Mouse (Mus musculus): ENCODE measurements at regions not wholly inside any gene's neighbourhood (a gene's known extent, or its start where the extent isn't known, plus 50 kb on each side); places are given as distances from the start of the nearest gene placed in this dataset.

- 99% methylated on average over 2 of the region's 2 CpGs for WGBS
- no peak overlapping the region for H3K9ac ChIP-seq
- no peak overlapping the region for H3K4me3 ChIP-seq
- no peaks in the 10 kb centered on the region for H3K4me1 ChIP-seq (replicated peaks)
- H3K27me3 ChIP-seq = no peaks in the 10 kb centered on the region
- ATAC-seq (ENCODE audit: low FRiP score) = no peak
- no peak overlapping the region for H3K27ac ChIP-seq
- H3K36me3 ChIP-seq = no peaks in the 10 kb centered on the region
- no peak overlapping the region for H3K4me2 ChIP-seq
- no peaks in the 10 kb centered on the region for H3K9me3 ChIP-seq
These were observed 155.5 kb upstream of the Foxq1 start for GRCm38 (mm10) chr13:31400401-31400800.

GRCm38 (mm10) chr13:31405312-31405711 is 150.6 kb upstream of the Foxq1 start:
- Histone ChIP-seq H3K4me2 (no peak overlapping the region), H3K4me3 (no peak overlapping the region), H3K27ac (no peak overlapping the region), H3K36me3 (no peaks in the 10 kb centered on the region), H3K9me3 (no peaks in the 10 kb centered on the region), H3K27me3 (no peaks in the 10 kb centered on the region), H3K9ac (no peak overlapping the region), H3K4me1 (replicated peaks) (peaks cover 15% of the 10 kb centered on the region)
- ATAC-seq (ENCODE audit: low FRiP score) = no peak
- WGBS = 83% methylated on average over 2 of the region's 2 CpGs

- peak; percentile 94 for ATAC-seq (ENCODE audit: low FRiP score)
- 28% methylated on average over 10 of the region's 10 CpGs for WGBS
- H3K4me2 ChIP-seq = peak overlapping the region; percentile 42
- H3K36me3 ChIP-seq = no peaks in the 10 kb centered on the region
- H3K4me3 ChIP-seq = peak overlapping the region; percentile 17
- peak overlapping the region; percentile 52; the same call in 1 of the 2 replicates for H3K27ac ChIP-seq
- peaks cover 15% of the 10 kb centered on the region for H3K4me1 ChIP-seq (replicated peaks)
- no peaks in the 10 kb centered on the region for H3K9me3 ChIP-seq
- peak overlapping the region; percentile 26; the same call in 1 of the 2 replicates for H3K9ac ChIP-seq
- no peaks in the 10 kb centered on the region for H3K27me3 ChIP-seq
These were observed 147.4 kb upstream of the Foxq1 start for GRCm38 (mm10) chr13:31408439-31409122.

DNA sequence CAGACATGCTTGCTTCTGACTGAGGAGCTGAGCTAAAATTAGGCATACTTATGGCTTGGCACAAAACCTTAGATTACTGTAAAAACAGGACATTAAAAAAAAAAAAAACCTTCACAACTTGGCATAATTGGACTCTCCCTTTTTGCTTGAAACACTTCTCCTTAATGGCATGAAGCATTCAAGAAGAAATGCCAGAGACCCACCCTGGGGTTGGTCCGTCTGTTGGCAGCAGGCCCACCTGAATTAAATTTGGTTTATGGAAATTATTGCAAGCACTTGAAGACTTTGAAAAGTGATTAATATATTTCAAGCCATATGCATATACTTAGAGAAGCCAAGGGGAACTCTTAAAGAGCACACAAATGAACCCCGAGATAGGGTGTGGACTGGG is 146.8 kb upstream of the Foxq1 start:
- no peak for ATAC-seq (ENCODE audit: low FRiP score)
- Histone ChIP-seq H3K36me3 (no peaks in the 10 kb centered on the region), H3K9ac (no peak overlapping the region)

GRCm38 (mm10) chr13:31421556-31421955 is 134.4 kb upstream of the Foxq1 start:
- no peak overlapping the region for H3K4me2 ChIP-seq
- H3K27me3 ChIP-seq = no peaks in the 10 kb centered on the region
- 93% methylated on average over 5 of the region's 5 CpGs for WGBS
- H3K27ac ChIP-seq = no peak overlapping the region
- H3K9me3 ChIP-seq = no peaks in the 10 kb centered on the region
- no peaks in the 10 kb centered on the region for H3K36me3 ChIP-seq
- H3K4me1 ChIP-seq (replicated peaks) = no peaks in the 10 kb centered on the region
- no peak overlapping the region for H3K9ac ChIP-seq
- H3K4me3 ChIP-seq = no peak overlapping the region
- no peak for ATAC-seq (ENCODE audit: low FRiP score)

More for the DNA sequence above, 146.8 kb upstream of the Foxq1 start:
- H3K4me1 ChIP-seq (replicated peaks) = peaks cover 15% of the 10 kb centered on the region
- no peak overlapping the region for H3K27ac ChIP-seq
- peak overlapping the region; percentile 17; the same call in 1 of the 2 replicates for H3K4me3 ChIP-seq
- H3K27me3 ChIP-seq = no peaks in the 10 kb centered on the region
- 73% methylated on average over 2 of the region's 2 CpGs for WGBS
- no peaks in the 10 kb centered on the region for H3K9me3 ChIP-seq
- H3K4me2 ChIP-seq = peak overlapping the region; percentile 42

GRCm38 (mm10) chr13:31423599-31423998 is 132.3 kb upstream of the Foxq1 start:
- no peak for ATAC-seq (ENCODE audit: low FRiP score)
- WGBS = 74% methylated on average over 3 of the region's 3 CpGs

DNA sequence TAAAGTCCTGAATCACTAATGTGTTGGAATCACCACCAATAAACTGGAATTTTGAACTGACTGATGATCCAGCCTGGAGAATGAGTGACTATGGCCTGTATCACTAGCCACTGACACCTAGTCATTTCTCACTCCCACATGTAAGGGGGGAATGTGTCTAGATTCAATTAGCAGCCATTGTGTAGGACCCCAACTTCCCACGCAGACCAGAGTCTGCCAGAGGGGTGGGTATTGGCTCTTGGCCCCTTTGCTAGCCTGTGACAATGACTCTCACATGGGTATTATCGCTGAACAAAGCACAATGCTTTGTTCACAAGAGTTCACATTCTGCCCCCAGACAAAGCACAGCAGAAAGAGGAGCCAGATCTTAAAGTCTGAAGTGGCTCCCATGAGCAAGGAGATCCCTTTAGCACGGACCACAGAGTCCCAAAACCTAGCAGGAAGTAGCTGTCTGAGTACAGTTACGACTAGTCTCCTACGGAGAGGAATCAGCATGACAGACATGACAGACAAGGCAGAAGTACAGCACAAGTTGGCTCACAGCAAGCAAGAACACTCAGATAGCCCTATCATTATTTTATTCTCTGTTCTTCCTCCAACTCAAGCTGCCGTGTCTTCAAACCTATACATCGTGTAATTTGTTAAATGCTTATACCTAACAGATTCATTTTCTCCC is 130.0 kb upstream of the Foxq1 start:
- ATAC-seq (ENCODE audit: low FRiP score) = no peak
- 41% methylated on average over 7 of the region's 7 CpGs for WGBS

More at GRCm38 (mm10) chr13:31423599-31423998, 132.3 kb upstream of the Foxq1 start:
- Histone ChIP-seq H3K4me3 (no peak overlapping the region), H3K27me3 (no peaks in the 10 kb centered on the region), H3K4me1 (replicated peaks) (no peaks in the 10 kb centered on the region), H3K4me2 (no peak overlapping the region), H3K9me3 (no peaks in the 10 kb centered on the region), H3K9ac (no peak overlapping the region), H3K27ac (no peak overlapping the region), H3K36me3 (no peaks in the 10 kb centered on the region)

DNA sequence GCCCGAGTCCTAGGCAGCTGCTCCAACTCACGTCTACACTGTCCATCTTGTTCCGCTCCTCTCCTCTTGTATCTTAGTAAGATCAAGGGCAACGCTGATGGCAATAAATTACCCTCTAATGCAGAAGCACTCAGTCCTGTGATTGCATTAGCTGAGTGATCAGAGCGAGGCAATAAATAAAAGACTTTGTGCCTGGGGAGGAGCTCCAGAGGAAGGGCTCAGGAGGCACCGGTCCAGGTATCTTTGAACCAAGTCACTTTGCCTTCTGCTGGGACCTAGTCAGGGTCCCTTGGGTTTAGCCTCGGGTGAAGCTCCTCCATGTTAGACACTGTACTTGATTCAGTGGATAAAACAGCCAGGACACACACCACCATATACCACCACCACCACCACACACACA is 119.5 kb upstream of the Foxq1 start:
- Histone ChIP-seq H3K36me3 (no peaks in the 10 kb centered on the region), H3K9ac (no peak overlapping the region), H3K4me1 (replicated peaks) (no peaks in the 10 kb centered on the region), H3K9me3 (no peaks in the 10 kb centered on the region), H3K27me3 (no peaks in the 10 kb centered on the region), H3K27ac (no peak overlapping the region), H3K4me3 (no peak overlapping the region), H3K4me2 (no peak overlapping the region)
- WGBS = 88% methylated on average over 7 of the region's 7 CpGs
- ATAC-seq (ENCODE audit: low FRiP score) = no peak

More for the DNA sequence above, 130.0 kb upstream of the Foxq1 start:
- no peaks in the 10 kb centered on the region for H3K4me1 ChIP-seq (replicated peaks)
- no peak overlapping the region for H3K4me3 ChIP-seq
- H3K27me3 ChIP-seq = no peaks in the 10 kb centered on the region
- no peak overlapping the region for H3K4me2 ChIP-seq
- H3K9me3 ChIP-seq = no peaks in the 10 kb centered on the region
- H3K9ac ChIP-seq = no peak overlapping the region
- no peaks in the 10 kb centered on the region for H3K36me3 ChIP-seq
- H3K27ac ChIP-seq = no peak overlapping the region

DNA sequence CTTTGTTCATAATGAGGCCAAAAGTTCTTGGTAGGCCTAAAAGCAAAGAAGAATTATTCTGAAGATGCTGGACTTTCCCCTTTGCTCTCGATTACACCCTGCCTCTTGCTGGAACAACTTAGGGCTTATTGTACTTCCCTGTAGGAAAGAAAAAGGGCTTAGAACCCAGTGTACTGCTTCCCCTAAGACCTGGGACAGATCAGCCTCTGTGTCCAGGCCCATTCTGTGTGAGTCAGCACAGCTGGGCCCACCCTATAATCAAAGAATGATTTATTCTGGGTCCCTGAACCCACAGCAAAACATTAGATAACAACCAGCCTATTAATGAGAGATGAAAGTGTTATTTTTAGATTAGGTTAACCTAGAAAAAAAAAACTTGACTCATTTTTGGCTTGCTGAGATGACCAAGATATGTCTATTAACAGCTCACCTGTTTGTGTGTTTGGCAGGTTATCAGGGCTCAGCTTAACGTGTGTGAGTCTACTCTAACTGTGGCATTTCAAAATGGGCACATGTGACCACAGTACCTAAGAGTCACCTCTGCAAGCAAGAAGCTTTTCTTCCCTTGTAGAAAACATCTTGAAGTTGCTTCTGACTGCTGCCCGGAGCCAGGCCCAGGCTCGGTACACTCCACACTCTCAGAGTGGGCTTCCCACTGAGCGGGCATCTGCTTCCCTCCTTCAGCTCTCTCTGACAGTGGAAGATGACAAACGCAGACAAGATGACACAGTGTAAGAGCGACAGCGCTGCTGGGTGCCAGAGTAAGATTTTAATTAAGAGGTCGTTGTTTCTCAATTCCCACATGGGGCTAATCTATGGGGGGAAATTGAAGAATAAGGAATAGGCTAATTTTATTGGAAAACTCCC is 115.9 kb upstream of the Foxq1 start:
- H3K27me3 ChIP-seq = no peaks in the 10 kb centered on the region
- no peak overlapping the region for H3K9ac ChIP-seq
- no peak overlapping the region for H3K4me3 ChIP-seq
- ATAC-seq (ENCODE audit: low FRiP score) = no peak
- H3K36me3 ChIP-seq = no peaks in the 10 kb centered on the region
- no peaks in the 10 kb centered on the region for H3K9me3 ChIP-seq
- H3K4me2 ChIP-seq = no peak overlapping the region
- H3K27ac ChIP-seq = no peak overlapping the region
- 70% methylated on average over 9 of the region's 9 CpGs for WGBS
- no peaks in the 10 kb centered on the region for H3K4me1 ChIP-seq (replicated peaks)

DNA sequence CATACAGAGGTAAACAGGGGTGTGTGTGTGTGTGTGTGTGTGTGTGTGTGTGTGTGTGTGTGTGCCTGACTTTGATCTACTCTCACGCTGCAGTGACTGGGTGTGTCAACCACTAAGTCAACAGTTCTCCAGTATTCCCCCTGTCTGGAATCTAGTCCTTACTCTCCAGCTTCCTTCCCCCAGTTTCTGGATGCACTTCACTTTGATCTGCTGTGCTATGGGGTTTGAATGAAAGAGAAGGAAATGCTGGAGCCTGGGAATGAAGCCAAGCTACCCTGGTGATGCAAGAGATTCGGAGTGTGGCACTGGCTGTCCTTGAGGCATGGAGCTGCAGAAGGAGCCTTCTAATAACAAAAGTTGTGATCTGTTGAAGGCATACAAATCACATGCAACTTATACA is 97.1 kb upstream of the Foxq1 start:
- ATAC-seq (ENCODE audit: low FRiP score) = no peak
- Histone ChIP-seq H3K4me1 (replicated peaks) (no peaks in the 10 kb centered on the region), H3K9ac (no peak overlapping the region), H3K4me3 (no peak overlapping the region), H3K9me3 (no peaks in the 10 kb centered on the region), H3K27ac (no peak overlapping the region), H3K4me2 (no peak overlapping the region), H3K36me3 (no peaks in the 10 kb centered on the region), H3K27me3 (no peaks in the 10 kb centered on the region)
- 59% methylated on average over 2 of the region's 2 CpGs for WGBS

DNA sequence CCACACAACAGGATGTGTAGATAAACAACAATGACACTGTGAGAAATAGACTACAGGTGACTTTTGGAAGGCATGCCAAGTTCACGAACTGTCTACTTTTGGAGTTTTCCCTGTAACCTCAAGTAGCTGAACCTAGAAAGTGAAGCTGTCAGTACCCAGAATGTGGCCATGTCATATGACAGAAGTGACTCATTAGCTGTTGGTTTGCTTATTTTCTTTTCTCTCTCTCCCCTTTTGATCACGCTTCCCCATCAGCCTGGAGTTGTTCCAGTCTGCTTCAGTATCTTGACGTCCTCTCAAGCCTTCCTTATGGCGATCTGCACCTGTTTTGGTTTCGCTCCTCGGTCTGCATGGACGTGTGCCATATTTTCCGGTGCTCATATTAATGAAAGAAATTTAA is 90.8 kb upstream of the Foxq1 start:
- Histone ChIP-seq H3K36me3 (no peaks in the 10 kb centered on the region), H3K27ac (no peak overlapping the region), H3K4me3 (no peak overlapping the region), H3K9ac (no peak overlapping the region), H3K27me3 (no peaks in the 10 kb centered on the region), H3K4me2 (no peak overlapping the region), H3K9me3 (no peaks in the 10 kb centered on the region), H3K4me1 (replicated peaks) (no peaks in the 10 kb centered on the region)
- no peak for ATAC-seq (ENCODE audit: low FRiP score)
- WGBS = 89% methylated on average over 8 of the region's 8 CpGs

DNA sequence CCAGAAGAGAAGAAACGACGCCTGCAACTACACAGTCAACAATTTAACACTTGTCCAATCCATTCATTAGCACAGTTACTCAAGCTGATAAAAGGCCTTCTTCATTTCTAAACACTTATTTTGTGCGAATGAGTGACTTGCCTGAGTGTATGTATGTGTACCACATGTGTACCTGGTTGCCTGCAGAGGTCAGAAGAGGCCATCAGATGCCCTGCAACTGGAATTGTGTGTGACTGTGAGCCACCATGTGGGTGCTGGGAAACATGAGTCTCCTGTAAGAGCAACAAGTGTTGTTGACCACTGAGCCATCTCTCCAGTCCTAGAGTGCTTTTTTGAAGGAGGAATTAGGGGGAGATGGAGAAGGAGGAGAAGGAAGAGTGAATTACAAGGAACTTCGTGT is 90.2 kb upstream of the Foxq1 start:
- Histone ChIP-seq H3K4me3 (no peak overlapping the region), H3K4me2 (no peak overlapping the region), H3K36me3 (no peaks in the 10 kb centered on the region), H3K4me1 (replicated peaks) (no peaks in the 10 kb centered on the region), H3K9me3 (no peaks in the 10 kb centered on the region), H3K27me3 (no peaks in the 10 kb centered on the region), H3K9ac (no peak overlapping the region), H3K27ac (no peak overlapping the region)
- no peak for ATAC-seq (ENCODE audit: low FRiP score)
- WGBS = 83% methylated on average over 4 of the region's 4 CpGs

Data from hindbrain, embryonic 13.5 days (tissue).